Mouse (Mus musculus) intestine, postnatal 0 days (tissue): ENCODE results near the gene Farp1. TPM values are rescaled to one million over a fixed set of nuclear protein-coding genes. Genes with fewer than 3 reads are reported as not detected.

ENCODE experiments used
- ATAC-seq: fragments of 200-750 bp; cut with Nextera tagmentation; 2 replicates; pipeline ENCODE4 v1.8.0; 2017; ENCODE audit warnings: mild to moderate bottlenecking, moderate TSS enrichment, moderate library complexity
- H3K27ac ChIP-seq: fragments of 300-500 bp; sonication (generic); 2 replicates; pipeline ENCODE4 v1.5.1; 2014; ENCODE audit warnings: mild to moderate bottlenecking, low read depth, low read length, moderate library complexity
- H3K27me3 ChIP-seq: fragments of 300-500 bp; sonication (generic); replicated peaks from 2 replicates; pipeline ENCODE4 v1.6.1; 2014; ENCODE audit warnings: low read length, mixed read lengths; ENCODE audit not compliant: control insufficient read depth, insufficient read depth
- H3K36me3 ChIP-seq: fragments of 300-500 bp; sonication (generic); 2 replicates; pipeline ENCODE4 v1.6.1; 2014; ENCODE audit warnings: mild to moderate bottlenecking, moderate library complexity; ENCODE audit not compliant: control insufficient read depth, insufficient read depth
- H3K4me1 ChIP-seq: fragments of 300-500 bp; sonication (generic); replicated peaks from 2 replicates; pipeline ENCODE4 v1.6.1; 2014; ENCODE audit warnings: antibody characterized with exemption, low read length, mixed read lengths; ENCODE audit not compliant: control insufficient read depth, insufficient read depth
- H3K4me2 ChIP-seq: fragments of 300-500 bp; sonication (generic); replicated peaks from 2 replicates; pipeline ENCODE4 v1.6.1; 2014; ENCODE audit warnings: low read depth, mild to moderate bottlenecking, moderate library complexity
- H3K4me3 ChIP-seq: fragments of 300-500 bp; sonication (generic); 2 replicates; pipeline ENCODE4 v1.5.1; 2014; ENCODE audit warnings: low read depth, low read length
- H3K9ac ChIP-seq: fragments of 300-500 bp; sonication (generic); 2 replicates; pipeline ENCODE4 v1.6.1; 2014; ENCODE audit warnings: mild to moderate bottlenecking, low read depth, low read length
- H3K9me3 ChIP-seq: fragments of 300-500 bp; sonication (generic); 2 replicates; pipeline ENCODE4 v1.6.1; 2016; ENCODE audit warnings: mixed run types; ENCODE audit not compliant: control insufficient read depth
- CTCF ChIP-seq: sonication (generic); IDR thresholded peaks from 2 replicates; pipeline ENCODE4 v1.5.1; 2016; ENCODE audit warnings: low read depth, mild to moderate bottlenecking, control low read depth, antibody characterized with exemption, moderate library complexity
- WGBS: fragments of 180-500 bp; shearing (Covaris S2); extraction: QIAGEN DNeasy Blood & Tissue Kit; methylation state at CpG from one replicate; pipeline ENCODE4 v1.1.7; 2014; 5-methylcytosine and 5-hydroxymethylcytosine counted together
- polyA plus RNA-seq: library from polyadenylated mRNA; unstranded; fragments of >200 nt; fragmentation: Nextera tagmentation; extraction: Ambion mirVana; gene quantifications from 2 replicates; pipeline ENCODE4 v1.2.1, GENCODE M21; 2015

The Farp1 gene
- polyA plus RNA-seq, 1 experiment from 2014 or later = 4.9 TPM

GRCm38 (mm10) chr14:121175861-121176260 is 140.9 kb downstream of the Farp1 start:
- H3K9ac ChIP-seq = no peak overlapping the region
- no peak for ATAC-seq
- 65% methylated on average over 4 of the region's 4 CpGs for WGBS
- H3K27ac ChIP-seq = no peak overlapping the region
- H3K9me3 ChIP-seq = no peaks in the 10 kb centered on the region
- TF ChIP-seq CTCF = no peak
- H3K36me3 ChIP-seq = no peaks in the 10 kb centered on the region; the same call in 1 of the 2 replicates
- H3K4me1 ChIP-seq = no peaks in the 10 kb centered on the region
- H3K27me3 ChIP-seq = no peaks in the 10 kb centered on the region
- no peak overlapping the region for H3K4me3 ChIP-seq
- no peak overlapping the region for H3K4me2 ChIP-seq

GRCm38 (mm10) chr14:121177907-121178306 is 142.9 kb downstream of the Farp1 start:
- no peak overlapping the region for H3K27ac ChIP-seq
- WGBS = 79% methylated on average over 6 of the region's 6 CpGs
- TF ChIP-seq CTCF = no peak
- H3K4me1 ChIP-seq = no peaks in the 10 kb centered on the region
- H3K9me3 ChIP-seq = no peaks in the 10 kb centered on the region
- no peaks in the 10 kb centered on the region for H3K27me3 ChIP-seq
- H3K4me3 ChIP-seq = no peak overlapping the region
- no peak overlapping the region for H3K4me2 ChIP-seq
- no peak for ATAC-seq
- no peak overlapping the region for H3K9ac ChIP-seq
- H3K36me3 ChIP-seq = no peaks in the 10 kb centered on the region; the same call in 1 of the 2 replicates

GRCm38 (mm10) chr14:121180611-121181010 is 145.6 kb downstream of the Farp1 start:
- Histone ChIP-seq H3K36me3 (no peaks in the 10 kb centered on the region), H3K27me3 (no peaks in the 10 kb centered on the region), H3K4me3 (no peak overlapping the region), H3K4me2 (no peak overlapping the region), H3K4me1 (no peaks in the 10 kb centered on the region), H3K27ac (no peak overlapping the region), H3K9ac (no peak overlapping the region), H3K9me3 (no peaks in the 10 kb centered on the region)
- 67% methylated on average over 9 of the region's 9 CpGs for WGBS
- ATAC-seq = no peak
- TF ChIP-seq CTCF = no peak

GRCm38 (mm10) chr14:121181798-121182197 is 146.8 kb downstream of the Farp1 start:
- 47% methylated on average over 4 of the region's 4 CpGs for WGBS
- H3K4me1 ChIP-seq = no peaks in the 10 kb centered on the region
- no peak for ATAC-seq
- H3K36me3 ChIP-seq = no peaks in the 10 kb centered on the region
- H3K9ac ChIP-seq = no peak overlapping the region
- no peaks in the 10 kb centered on the region for H3K9me3 ChIP-seq
- no peaks in the 10 kb centered on the region for H3K27me3 ChIP-seq
- no peak overlapping the region for H3K4me3 ChIP-seq
- TF ChIP-seq CTCF = no peak
- H3K27ac ChIP-seq = no peak overlapping the region
- H3K4me2 ChIP-seq = no peak overlapping the region

GRCm38 (mm10) chr14:121182967-121183366 is 148.0 kb downstream of the Farp1 start:
- no peak overlapping the region for H3K27ac ChIP-seq
- no peak overlapping the region for H3K4me3 ChIP-seq
- no peak overlapping the region for H3K4me2 ChIP-seq
- TF ChIP-seq CTCF = no peak
- H3K9me3 ChIP-seq = no peaks in the 10 kb centered on the region
- H3K9ac ChIP-seq = no peak overlapping the region
- no peak for ATAC-seq
- H3K27me3 ChIP-seq = no peaks in the 10 kb centered on the region
- 85% methylated on average over 8 of the region's 8 CpGs for WGBS
- no peaks in the 10 kb centered on the region for H3K4me1 ChIP-seq
- H3K36me3 ChIP-seq = no peaks in the 10 kb centered on the region

GRCm38 (mm10) chr14:121183414-121184130 is 148.6 kb downstream of the Farp1 start:
- 85% methylated on average over 8 of the region's 8 CpGs for whole genome bisulfite sequencing
- H3K27ac ChIP-seq = no peak overlapping the region
- no peak for ATAC-seq

More at GRCm38 (mm10) chr14:121183414-121184130, 148.6 kb downstream of the Farp1 start:
- Histone ChIP-seq H3K4me2 (no peak overlapping the region), H3K4me1 (no peaks in the 10 kb centered on the region), H3K9ac (no peak overlapping the region), H3K36me3 (no peaks in the 10 kb centered on the region), H3K4me3 (no peak overlapping the region), H3K9me3 (no peaks in the 10 kb centered on the region), H3K27me3 (no peaks in the 10 kb centered on the region)
- no peak for TF ChIP-seq CTCF
